Mouse (Mus musculus) bone marrow, adult 2 months (tissue): Measurements from ENCODE around the gene Cyp2u1.

Experiments used
- CTCF ChIP-seq: fragments of 200-500 bp; IDR thresholded peaks from 2 replicates; pipeline ENCODE4 v1.5.1; 2011; ENCODE audit warnings: low read length, control low read depth; ENCODE audit not compliant: control insufficient read depth, insufficient read depth
- POLR2A ChIP-seq: fragments of 200-500 bp; IDR thresholded peaks from 2 replicates; pipeline ENCODE4 v1.6.1; 2011; ENCODE audit warnings: low read depth, mild to moderate bottlenecking, control low read depth, low read length, borderline replicate concordance; ENCODE audit not compliant: control insufficient read depth

- TF ChIP-seq CTCF (no peak), POLR2A (no peak)
Observed at GRCm38 (mm10) chr3:131306255-131306654, 3.2 kb upstream of the Cyp2u1 start.
